Mouse (Mus musculus) forebrain, embryonic 16.5 days (tissue): Measurements from ENCODE around the gene Zfp36l1. TPM values are rescaled to one million over a fixed set of nuclear protein-coding genes. Genes with fewer than 3 reads are reported as not detected.

ENCODE experiments used
- ATAC-seq: fragments of 200-750 bp; cut with Nextera tagmentation; 2 replicates; pipeline ENCODE4 v1.8.0; 2017; ENCODE audit warnings: mild to moderate bottlenecking, moderate library complexity
- H3K27ac ChIP-seq: fragments of 300-500 bp; sonication (generic); 2 replicates; pipeline ENCODE4 v1.5.1; 2014; ENCODE audit warnings: low read length, control low read depth
- H3K27me3 ChIP-seq: fragments of 300-500 bp; sonication (generic); replicated peaks from 2 replicates; pipeline ENCODE4 v1.6.1; 2014; ENCODE audit warnings: low read length; ENCODE audit not compliant: control insufficient read depth, insufficient read depth
- H3K36me3 ChIP-seq: fragments of 300-500 bp; sonication (generic); 2 replicates; pipeline ENCODE4 v1.6.1; 2014; ENCODE audit not compliant: control insufficient read depth, insufficient read depth
- H3K4me1 ChIP-seq: fragments of 300-500 bp; sonication (generic); replicated peaks from 2 replicates; pipeline ENCODE4 v1.6.1; 2014; ENCODE audit warnings: low read length; ENCODE audit not compliant: control insufficient read depth, insufficient read depth
- H3K4me2 ChIP-seq: fragments of 300-500 bp; sonication (generic); 2 replicates; pipeline ENCODE4 v1.6.1; 2014; ENCODE audit warnings: mild to moderate bottlenecking, low read length, control low read depth
- H3K4me3 ChIP-seq: fragments of 300-500 bp; sonication (generic); replicated peaks from 2 replicates; pipeline ENCODE4 v1.5.1; 2014; ENCODE audit warnings: mild to moderate bottlenecking, low read length, control low read depth
- H3K9ac ChIP-seq: fragments of 300-500 bp; sonication (generic); replicated peaks from 2 replicates; pipeline ENCODE4 v1.6.1; 2014; ENCODE audit warnings: low read depth, low read length, control low read depth
- H3K9me3 ChIP-seq: fragments of 300-500 bp; sonication (generic); 2 replicates; pipeline ENCODE4 v1.6.1; 2016; ENCODE audit warnings: low read length; ENCODE audit not compliant: control insufficient read depth
- WGBS: fragments of 180-500 bp; shearing (Covaris S2); extraction: QIAGEN DNeasy Blood & Tissue Kit; methylation state at CpG from one replicate; pipeline ENCODE4 v1.1.7; 2014; 5-methylcytosine and 5-hydroxymethylcytosine counted together
- polyA plus RNA-seq: library from polyadenylated mRNA; unstranded; fragments of >200 nt; fragmentation: Nextera tagmentation; extraction: Ambion mirVana; gene quantifications from 2 replicates; pipeline ENCODE4 v1.2.1, GENCODE M21; 2015

Zfp36l1 gene
- polyA plus RNA-seq, 1 experiment from 2014 or later = 22.6 TPM

- no peak overlapping the region for H3K4me3 ChIP-seq
- H3K4me2 ChIP-seq = no peak overlapping the region
- H3K27ac ChIP-seq = no peak overlapping the region
- no peaks in the 10 kb centered on the region for H3K9me3 ChIP-seq
- no peaks in the 10 kb centered on the region for H3K36me3 ChIP-seq
- 42% methylated on average over 21 of the region's 21 CpGs for WGBS
- H3K27me3 ChIP-seq = no peaks in the 10 kb centered on the region
- peak; percentile 54; the same call in 1 of the 2 replicates for ATAC-seq
- peaks cover 6% of the 10 kb centered on the region; the same call in 1 of the 2 replicates for H3K4me1 ChIP-seq
- H3K9ac ChIP-seq = no peak overlapping the region
These were observed 33.7 kb upstream of the Zfp36l1 start for GRCm38 (mm10) chr12:80146227-80147223.

GRCm38 (mm10) chr12:80145365-80145764 lies 32.6 kb upstream of the Zfp36l1 start:
- Histone ChIP-seq H3K36me3 (no peaks in the 10 kb centered on the region), H3K9ac (no peak overlapping the region), H3K27ac (no peak overlapping the region), H3K9me3 (no peaks in the 10 kb centered on the region), H3K27me3 (no peaks in the 10 kb centered on the region), H3K4me1 (peaks cover 6% of the 10 kb centered on the region; the same call in 1 of the 2 replicates), H3K4me3 (no peak overlapping the region), H3K4me2 (no peak overlapping the region)
- no peak for ATAC-seq
- 10% methylated on average over 8 of the region's 8 CpGs for WGBS

GRCm38 (mm10) chr12:80144846-80145245 lies 32.0 kb upstream of the Zfp36l1 start:
- WGBS = 60% methylated on average over 3 of the region's 3 CpGs

GRCm38 (mm10) chr12:80141470-80141869 lies 28.7 kb upstream of the Zfp36l1 start:
- no peaks in the 10 kb centered on the region for H3K27me3 ChIP-seq
- no peak overlapping the region for H3K9ac ChIP-seq
- no peak overlapping the region for H3K4me2 ChIP-seq
- 27% methylated on average over 7 of the region's 7 CpGs for WGBS
- no peak overlapping the region for H3K27ac ChIP-seq
- no peaks in the 10 kb centered on the region for H3K36me3 ChIP-seq
- H3K4me1 ChIP-seq = peaks cover 8% of the 10 kb centered on the region; the same call in 1 of the 2 replicates
- no peak for ATAC-seq
- H3K9me3 ChIP-seq = no peaks in the 10 kb centered on the region
- H3K4me3 ChIP-seq = no peak overlapping the region

More at GRCm38 (mm10) chr12:80144846-80145245, 32.0 kb upstream of the Zfp36l1 start:
- Histone ChIP-seq H3K9ac (no peak overlapping the region), H3K4me1 (peaks cover 6% of the 10 kb centered on the region; the same call in 1 of the 2 replicates), H3K9me3 (no peaks in the 10 kb centered on the region), H3K27me3 (no peaks in the 10 kb centered on the region), H3K36me3 (no peaks in the 10 kb centered on the region), H3K4me2 (no peak overlapping the region), H3K27ac (no peak overlapping the region), H3K4me3 (no peak overlapping the region)
- no peak for ATAC-seq

- Histone ChIP-seq H3K4me1 (peaks cover 5% of the 10 kb centered on the region; the same call in 1 of the 2 replicates), H3K9me3 (no peaks in the 10 kb centered on the region), H3K4me3 (no peak overlapping the region), H3K27ac (no peak overlapping the region), H3K9ac (no peak overlapping the region), H3K36me3 (no peaks in the 10 kb centered on the region), H3K4me2 (no peak overlapping the region), H3K27me3 (no peaks in the 10 kb centered on the region)
- ATAC-seq = no peak
- 83% methylated on average over 8 of the region's 8 CpGs for WGBS
These were observed 28.2 kb upstream of the Zfp36l1 start for GRCm38 (mm10) chr12:80141011-80141410.

GRCm38 (mm10) chr12:80137744-80138143 lies 24.9 kb upstream of the Zfp36l1 start:
- WGBS = 72% methylated on average over 1 of the region's 1 CpGs
- ATAC-seq = no peak
- 0 out of 2 replicates have a peak, but pooled peaks cover 2% of the 10 kb centered on the region for H3K4me1 ChIP-seq
- no peaks in the 10 kb centered on the region for H3K9me3 ChIP-seq
- no peak overlapping the region for H3K9ac ChIP-seq
- no peak overlapping the region for H3K4me3 ChIP-seq
- no peak overlapping the region for H3K27ac ChIP-seq
- H3K4me2 ChIP-seq = no peak overlapping the region
- no peaks in the 10 kb centered on the region for H3K36me3 ChIP-seq
- no peaks in the 10 kb centered on the region for H3K27me3 ChIP-seq

- no peak overlapping the region for H3K27ac ChIP-seq
- no peaks in the 10 kb centered on the region for H3K9me3 ChIP-seq
- no peaks in the 10 kb centered on the region for H3K27me3 ChIP-seq
- ATAC-seq = no peak
- 69% methylated on average over 6 of the region's 6 CpGs for WGBS
- H3K4me2 ChIP-seq = no peak overlapping the region
- no peak overlapping the region for H3K9ac ChIP-seq
- no peak overlapping the region for H3K4me3 ChIP-seq
- H3K4me1 ChIP-seq = peaks cover 3% of the 10 kb centered on the region
- H3K36me3 ChIP-seq = no peaks in the 10 kb centered on the region
These were observed 24.4 kb upstream of the Zfp36l1 start for GRCm38 (mm10) chr12:80137246-80137645.

- Histone ChIP-seq H3K9ac (no peak overlapping the region), H3K27ac (no peak overlapping the region), H3K36me3 (no peaks in the 10 kb centered on the region), H3K9me3 (no peaks in the 10 kb centered on the region), H3K4me1 (peaks cover 11% of the 10 kb centered on the region), H3K4me3 (no peak overlapping the region), H3K4me2 (no peak overlapping the region), H3K27me3 (no peaks in the 10 kb centered on the region)
- WGBS = 88% methylated on average over 12 of the region's 12 CpGs
- no peak for ATAC-seq
These were observed 23.6 kb upstream of the Zfp36l1 start for GRCm38 (mm10) chr12:80136264-80136930.

GRCm38 (mm10) chr12:80135173-80135572 lies 22.4 kb upstream of the Zfp36l1 start:
- no peak overlapping the region for H3K4me3 ChIP-seq
- H3K4me1 ChIP-seq = peaks cover 20% of the 10 kb centered on the region
- H3K9me3 ChIP-seq = no peaks in the 10 kb centered on the region
- H3K27me3 ChIP-seq = no peaks in the 10 kb centered on the region
- ATAC-seq = no peak
- no peaks in the 10 kb centered on the region for H3K36me3 ChIP-seq
- WGBS = 95% methylated on average over 8 of the region's 8 CpGs
- H3K27ac ChIP-seq = no peak overlapping the region
- no peak overlapping the region for H3K4me2 ChIP-seq
- no peak overlapping the region for H3K9ac ChIP-seq
